Mouse (Mus musculus): Measurements from ENCODE around the gene Csnk2a1. TPM values are rescaled to one million over a fixed set of nuclear protein-coding genes. Genes with fewer than 3 reads are reported as not detected.

The Csnk2a1 gene
- 87.0 and 118 TPM in 2 replicates for polyA plus RNA-seq (2016; fragmentation: Nextera tagmentation; extraction: Ambion mirVana)

GRCm38 (mm10) chr2:152226248-152227050, at the start of gene Csnk2a1:
Gene Csnk2a1, plus strand, starts transcription at chr2:152226839.
- Histone ChIP-seq H3K4me2 (replicated peaks) (peak within 1 kb of the TSS; percentile 81), H3K9me3 (no peaks in the 10 kb centered on the region), H3K4me3 (peak within 1 kb of the TSS; percentile 94), H3K9ac (peak within 1 kb of the TSS; percentile 96), H3K27me3 (replicated peaks) (no peaks in the 10 kb centered on the region), H3K36me3 (0 out of 2 replicates have a peak, but pooled peaks cover 3% of the 10 kb centered on the region), H3K27ac (peak within 1 kb of the TSS; percentile 93), H3K4me1 (peaks cover 22% of the 10 kb centered on the region)
- under 1% methylated on average over 58 of the region's 58 CpGs for WGBS
- ATAC-seq (ENCODE audit: low FRiP score, low read depth), result peak; percentile 96

- Histone ChIP-seq H3K27me3 (replicated peaks) (no peaks in the 10 kb centered on the region), H3K4me2 (replicated peaks) (peak overlapping the region; percentile 50), H3K4me1 (peaks cover 9% of the 10 kb centered on the region; the same call in 1 of the 2 replicates), H3K4me3 (no peak overlapping the region), H3K9ac (0 out of 2 replicates have a peak overlapping the region, but pooled peaks have one; percentile 17), H3K9me3 (no peaks in the 10 kb centered on the region), H3K27ac (no peak overlapping the region), H3K36me3 (no peaks in the 10 kb centered on the region)
- ATAC-seq (ENCODE audit: low FRiP score, low read depth), result no peak
- 7% methylated on average over 24 of the region's 24 CpGs for WGBS
Observed at GRCm38 (mm10) chr2:152177162-152177805, 49.4 kb upstream of the Csnk2a1 start.

GRCm38 (mm10) chr2:152177806-152178170, 48.9 kb upstream of the Csnk2a1 start:
- Histone ChIP-seq H3K36me3 (no peaks in the 10 kb centered on the region), H3K4me1 (peaks cover 9% of the 10 kb centered on the region; the same call in 1 of the 2 replicates), H3K4me3 (no peak overlapping the region), H3K27me3 (replicated peaks) (no peaks in the 10 kb centered on the region), H3K27ac (no peak overlapping the region), H3K9me3 (no peaks in the 10 kb centered on the region), H3K4me2 (replicated peaks) (peak overlapping the region; percentile 50; the same call in 1 of the 2 replicates), H3K9ac (no peak overlapping the region)
- 70% methylated on average over 6 of the region's 6 CpGs for WGBS
- ATAC-seq (ENCODE audit: low FRiP score, low read depth), result no peak

GRCm38 (mm10) chr2:152178345-152178744, 48.3 kb upstream of the Csnk2a1 start:
- Histone ChIP-seq H3K27ac (no peak overlapping the region), H3K27me3 (replicated peaks) (no peaks in the 10 kb centered on the region), H3K9me3 (no peaks in the 10 kb centered on the region), H3K4me1 (peaks cover 9% of the 10 kb centered on the region; the same call in 1 of the 2 replicates), H3K9ac (no peak overlapping the region), H3K4me3 (no peak overlapping the region), H3K4me2 (replicated peaks) (no peak overlapping the region), H3K36me3 (no peaks in the 10 kb centered on the region)
- WGBS, result 76% methylated on average over 3 of the region's 3 CpGs
- ATAC-seq (ENCODE audit: low FRiP score, low read depth), result no peak

- Histone ChIP-seq H3K4me2 (replicated peaks) (no peak overlapping the region), H3K27ac (no peak overlapping the region), H3K9me3 (no peaks in the 10 kb centered on the region), H3K27me3 (replicated peaks) (no peaks in the 10 kb centered on the region), H3K4me3 (no peak overlapping the region), H3K9ac (no peak overlapping the region), H3K36me3 (no peaks in the 10 kb centered on the region), H3K4me1 (peaks cover 9% of the 10 kb centered on the region; the same call in 1 of the 2 replicates)
- no peak for ATAC-seq (ENCODE audit: low FRiP score, low read depth)
- 83% methylated on average over 2 of the region's 2 CpGs for WGBS
Observed at GRCm38 (mm10) chr2:152179301-152179700, 47.3 kb upstream of the Csnk2a1 start.

- H3K36me3 ChIP-seq, result no peaks in the 10 kb centered on the region
- 63% methylated on average over 6 of the region's 6 CpGs for WGBS
- no peak overlapping the region; the same call in 1 of the 2 replicates for H3K4me2 ChIP-seq (replicated peaks)
- H3K4me3 ChIP-seq, result no peak overlapping the region
- 0 out of 2 replicates have a peak overlapping the region, but pooled peaks have one; percentile 21 for H3K9ac ChIP-seq
- no peak overlapping the region for H3K27ac ChIP-seq
- H3K27me3 ChIP-seq (replicated peaks), result no peaks in the 10 kb centered on the region
- no peak for ATAC-seq (ENCODE audit: low FRiP score, low read depth)
- H3K4me1 ChIP-seq, result peaks cover 9% of the 10 kb centered on the region; the same call in 1 of the 2 replicates
- H3K9me3 ChIP-seq, result no peaks in the 10 kb centered on the region
Observed at GRCm38 (mm10) chr2:152180323-152180722, 46.3 kb upstream of the Csnk2a1 start.

GRCm38 (mm10) chr2:152187132-152187531, 39.5 kb upstream of the Csnk2a1 start:
- 93% methylated on average over 5 of the region's 5 CpGs for WGBS
- Histone ChIP-seq H3K36me3 (no peaks in the 10 kb centered on the region), H3K4me3 (no peak overlapping the region), H3K9me3 (no peaks in the 10 kb centered on the region), H3K27ac (no peak overlapping the region), H3K27me3 (replicated peaks) (no peaks in the 10 kb centered on the region), H3K4me2 (replicated peaks) (no peak overlapping the region), H3K9ac (no peak overlapping the region), H3K4me1 (no peaks in the 10 kb centered on the region)
- no peak for ATAC-seq (ENCODE audit: low FRiP score, low read depth)

- no peak overlapping the region for H3K4me3 ChIP-seq
- no peaks in the 10 kb centered on the region for H3K27me3 ChIP-seq (replicated peaks)
- 72% methylated on average over 7 of the region's 7 CpGs for WGBS
- ATAC-seq (ENCODE audit: low FRiP score, low read depth), result no peak
- no peak overlapping the region for H3K4me2 ChIP-seq (replicated peaks)
- no peak overlapping the region for H3K27ac ChIP-seq
- H3K4me1 ChIP-seq, result no peaks in the 10 kb centered on the region
- no peaks in the 10 kb centered on the region for H3K36me3 ChIP-seq
- no peaks in the 10 kb centered on the region for H3K9me3 ChIP-seq
- no peak overlapping the region for H3K9ac ChIP-seq
Observed at GRCm38 (mm10) chr2:152189213-152189612, 37.4 kb upstream of the Csnk2a1 start.

- WGBS, result 58% methylated on average over 9 of the region's 9 CpGs
- H3K27me3 ChIP-seq (replicated peaks), result no peaks in the 10 kb centered on the region
- no peak overlapping the region for H3K9ac ChIP-seq
- no peaks in the 10 kb centered on the region for H3K9me3 ChIP-seq
- no peak for ATAC-seq (ENCODE audit: low FRiP score, low read depth)
- H3K4me3 ChIP-seq, result no peak overlapping the region
- H3K4me2 ChIP-seq (replicated peaks), result no peak overlapping the region
- no peaks in the 10 kb centered on the region for H3K36me3 ChIP-seq
- no peaks in the 10 kb centered on the region for H3K4me1 ChIP-seq
- no peak overlapping the region for H3K27ac ChIP-seq
Observed at GRCm38 (mm10) chr2:152189640-152190039, 37.0 kb upstream of the Csnk2a1 start.

GRCm38 (mm10) chr2:152190161-152190560, 36.5 kb upstream of the Csnk2a1 start:
- no peak overlapping the region for H3K27ac ChIP-seq
- H3K9ac ChIP-seq, result no peak overlapping the region
- no peaks in the 10 kb centered on the region for H3K9me3 ChIP-seq
- H3K36me3 ChIP-seq, result no peaks in the 10 kb centered on the region
- no peak overlapping the region for H3K4me3 ChIP-seq
- H3K4me2 ChIP-seq (replicated peaks), result no peak overlapping the region
- no peak for ATAC-seq (ENCODE audit: low FRiP score, low read depth)
- no peaks in the 10 kb centered on the region for H3K4me1 ChIP-seq
- 66% methylated on average over 7 of the region's 7 CpGs for WGBS
- no peaks in the 10 kb centered on the region for H3K27me3 ChIP-seq (replicated peaks)

GRCm38 (mm10) chr2:152192591-152193345, 33.9 kb upstream of the Csnk2a1 start:
- H3K4me1 ChIP-seq, result no peaks in the 10 kb centered on the region; the same call in 1 of the 2 replicates
- WGBS, result 73% methylated on average over 13 of the region's 13 CpGs
- no peak overlapping the region for H3K27ac ChIP-seq
- no peak overlapping the region for H3K9ac ChIP-seq
- no peak overlapping the region for H3K4me2 ChIP-seq (replicated peaks)
- ATAC-seq (ENCODE audit: low FRiP score, low read depth), result no peak
- H3K9me3 ChIP-seq, result no peaks in the 10 kb centered on the region
- no peak overlapping the region for H3K4me3 ChIP-seq
- no peaks in the 10 kb centered on the region for H3K36me3 ChIP-seq
- H3K27me3 ChIP-seq (replicated peaks), result no peaks in the 10 kb centered on the region

- no peak for ATAC-seq (ENCODE audit: low FRiP score, low read depth)
- Histone ChIP-seq H3K9me3 (no peaks in the 10 kb centered on the region), H3K4me1 (no peaks in the 10 kb centered on the region; the same call in 1 of the 2 replicates), H3K27ac (no peak overlapping the region), H3K4me3 (no peak overlapping the region), H3K9ac (no peak overlapping the region), H3K4me2 (replicated peaks) (no peak overlapping the region), H3K27me3 (replicated peaks) (no peaks in the 10 kb centered on the region), H3K36me3 (no peaks in the 10 kb centered on the region)
- 74% methylated on average over 7 of the region's 7 CpGs for WGBS
Observed at GRCm38 (mm10) chr2:152193346-152193710, 33.3 kb upstream of the Csnk2a1 start.

Measured in neural tube, embryonic 12.5 days (tissue).